Mouse (Mus musculus) spleen, embryonic (tissue): ENCODE measurements around the gene Mgll.

Experiments
- CTCF ChIA-PET: fragments of 350-600 bp; sonication (Branson Sonifier 250); formaldehyde crosslinking; loops from one replicate; lab custom pipeline; 2022; lab: Charles Lee

The Mgll gene

GRCm38 (mm10) chr6:88724313-88725195 lies at the start of gene Mgll:
Mgll (plus strand) TSS chr6:88724412.
- CTCF ChIA-PET = no interaction called here

DNA sequence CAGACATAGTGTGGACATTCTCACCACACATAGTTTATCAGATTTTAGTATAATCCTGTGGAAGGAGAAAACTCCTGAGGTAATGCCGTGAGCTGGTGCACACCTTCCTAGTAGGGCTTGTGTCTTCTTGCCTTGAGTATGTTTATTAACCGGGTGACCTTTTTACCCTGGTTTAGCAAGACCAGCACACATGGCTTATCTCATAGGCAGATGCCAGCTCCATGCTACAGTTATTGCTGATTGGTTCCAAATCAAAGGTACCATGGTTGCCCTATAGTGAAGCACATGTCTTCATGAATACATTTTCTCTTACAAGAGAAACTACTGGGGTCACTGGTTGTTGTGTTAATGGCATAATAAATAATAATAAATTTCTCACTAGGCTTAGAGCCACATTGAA lies 48.4 kb upstream of the Mgll start:
- CTCF ChIA-PET = no interaction called here

DNA sequence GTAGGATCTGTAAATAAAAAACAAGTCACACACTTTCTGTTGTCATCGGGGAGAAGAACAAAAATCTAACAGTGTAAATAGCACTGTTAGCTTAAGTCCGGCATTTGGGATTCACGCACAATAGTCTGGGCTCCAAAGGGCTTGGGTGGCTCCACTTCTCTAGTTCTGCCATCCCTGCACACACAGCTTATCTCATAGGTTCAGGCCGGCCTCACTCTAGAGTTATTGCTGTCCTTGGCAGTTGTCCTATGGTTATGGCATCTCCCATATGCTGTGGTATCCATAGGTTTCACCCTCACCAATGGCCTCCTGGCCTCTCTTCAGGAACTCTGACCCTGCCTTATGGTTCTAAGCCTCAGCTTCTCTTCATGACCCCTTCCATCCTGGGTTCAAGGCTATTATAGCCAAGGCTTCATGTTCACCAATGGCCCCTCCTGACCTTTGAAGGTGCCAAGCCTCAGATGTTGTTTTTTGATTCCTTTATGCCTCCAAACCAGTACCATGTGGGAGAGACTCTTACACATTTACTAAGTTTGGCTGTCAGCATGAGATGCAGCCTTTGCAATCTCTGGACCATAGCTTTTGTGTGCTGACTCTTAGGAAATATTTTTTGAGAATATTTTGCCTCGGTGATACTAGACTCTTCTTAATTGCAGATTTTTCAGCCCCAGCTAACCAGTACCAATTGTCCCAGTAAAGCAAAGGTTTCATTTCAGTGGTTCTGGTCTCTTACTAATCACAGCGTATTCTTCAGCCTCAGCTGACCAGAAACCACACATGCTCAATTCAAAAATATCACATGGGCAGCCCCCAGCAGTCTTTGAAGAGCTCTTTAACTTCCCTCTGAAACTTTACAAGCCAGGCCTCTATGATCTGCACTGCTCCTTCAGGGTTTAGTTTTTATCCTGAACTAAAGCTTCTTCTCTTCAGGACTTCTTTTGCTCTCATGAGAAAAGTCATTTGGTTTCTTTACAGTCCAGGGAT lies 47.2 kb upstream of the Mgll start:
- CTCF ChIA-PET = interaction anchor here (0.7 kb wide), 2 partner anchors 17 to 63 kb away, joined by 3 read pairs; no protein-coding TSS in a partner anchor

GRCm38 (mm10) chr6:88677738-88678137 lies 46.5 kb upstream of the Mgll start:
- CTCF ChIA-PET = interaction anchor here (0.6 to 0.7 kb wide), 3 partner anchors 16 to 63 kb away, joined by 3 read pairs; no protein-coding TSS in a partner anchor

GRCm38 (mm10) chr6:88681026-88681425 lies 43.2 kb upstream of the Mgll start:
- CTCF ChIA-PET = interaction anchor here (0.6 kb wide), 1 partner anchor 550 kb away, joined by 4 read pairs; no protein-coding TSS in a partner anchor

GRCm38 (mm10) chr6:88683380-88684053 lies 40.7 kb upstream of the Mgll start:
- CTCF ChIA-PET = no interaction called here

DNA sequence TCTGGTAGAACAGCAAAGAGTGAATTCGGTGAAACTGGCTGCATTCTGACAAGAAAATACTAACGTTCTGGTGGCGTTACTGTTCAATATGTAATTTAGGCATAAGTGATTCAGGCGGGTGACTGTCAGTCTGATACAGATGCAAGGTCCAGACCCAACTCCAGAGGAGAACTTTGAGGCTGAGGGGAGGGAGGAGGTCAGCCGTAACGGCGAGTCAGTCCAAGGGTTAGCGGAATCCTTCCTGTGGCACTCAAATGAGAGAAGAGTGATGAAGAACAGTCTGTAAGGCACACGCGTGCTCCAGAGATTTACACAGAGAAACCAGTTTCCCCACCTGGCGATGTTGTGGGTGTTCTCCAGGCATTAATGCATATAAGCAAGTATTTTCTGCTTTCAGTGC lies 36.0 kb upstream of the Mgll start:
- CTCF ChIA-PET = no interaction called here

GRCm38 (mm10) chr6:88688712-88689111 lies 35.5 kb upstream of the Mgll start:
- CTCF ChIA-PET = no interaction called here

GRCm38 (mm10) chr6:88690211-88690610 lies 34.0 kb upstream of the Mgll start:
- CTCF ChIA-PET = no interaction called here

DNA sequence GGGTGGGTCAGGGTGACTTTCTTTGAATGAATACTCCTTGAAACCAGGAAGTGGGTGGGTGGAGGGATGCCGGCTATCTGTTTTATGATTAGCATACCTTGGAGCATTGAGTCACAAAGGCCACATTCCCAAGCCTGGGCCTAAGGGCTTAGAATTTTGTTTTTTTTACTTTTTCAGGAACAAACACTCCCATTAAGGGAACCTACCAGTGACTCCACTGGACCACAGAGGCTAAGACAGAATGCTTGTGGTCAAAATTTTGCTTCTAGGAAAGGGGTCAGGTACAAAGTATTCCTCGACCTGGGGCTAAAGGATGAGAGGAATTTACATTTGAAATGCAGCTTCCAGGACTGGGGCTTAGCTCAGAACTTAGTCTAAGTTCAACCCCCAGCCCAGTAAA lies 32.9 kb upstream of the Mgll start:
- CTCF ChIA-PET = no interaction called here

DNA sequence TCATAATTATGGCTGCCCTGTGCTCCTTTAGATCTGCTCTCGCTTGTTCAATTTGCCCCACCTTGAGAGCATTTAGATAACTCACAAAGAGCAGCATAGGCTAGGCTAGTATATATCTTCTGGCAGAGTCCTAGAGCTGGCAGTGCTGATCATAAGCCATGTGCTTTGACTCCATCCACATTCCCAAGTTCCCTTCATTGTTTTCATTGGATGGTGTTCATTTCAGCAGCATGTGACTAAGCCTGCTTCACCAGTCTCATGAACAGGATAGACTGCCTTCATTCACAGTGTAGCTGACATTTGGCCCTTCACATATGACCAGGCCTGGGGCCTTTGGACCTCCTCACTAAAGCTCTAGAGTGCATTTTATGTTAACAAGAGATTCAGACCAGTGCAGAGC lies 21.3 kb upstream of the Mgll start:
- CTCF ChIA-PET = interaction anchor here (0.6 kb wide), 1 partner anchor 85 kb away, joined by 3 read pairs; no protein-coding TSS in a partner anchor

DNA sequence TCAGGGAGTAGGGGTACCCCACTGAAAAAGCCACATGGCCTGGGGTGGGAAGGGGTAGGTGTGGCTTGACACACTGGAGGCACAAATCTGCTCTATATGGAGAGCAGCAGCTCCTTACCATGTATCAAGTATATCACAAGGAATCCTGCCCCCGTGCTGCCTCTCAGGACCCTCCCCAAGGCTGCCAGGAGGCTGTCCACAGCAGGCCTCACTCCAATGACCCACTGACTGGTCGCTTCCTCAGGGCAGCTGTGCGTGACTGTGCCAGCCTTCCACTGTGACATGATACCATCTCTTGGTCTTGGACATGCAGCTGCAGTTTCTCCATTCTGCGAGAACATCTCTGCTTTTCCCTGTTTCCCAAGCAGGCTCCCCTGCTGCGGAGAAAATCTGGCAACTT lies 20.5 kb upstream of the Mgll start:
- CTCF ChIA-PET = no interaction called here

- CTCF ChIA-PET = no interaction called here
Measured at GRCm38 (mm10) chr6:88708401-88709278, 15.6 kb upstream of the Mgll start.

- CTCF ChIA-PET = no interaction called here
Measured at GRCm38 (mm10) chr6:88709279-88709575, 15.0 kb upstream of the Mgll start.

- CTCF ChIA-PET = no interaction called here
Measured at GRCm38 (mm10) chr6:88711313-88711712, 12.9 kb upstream of the Mgll start.

DNA sequence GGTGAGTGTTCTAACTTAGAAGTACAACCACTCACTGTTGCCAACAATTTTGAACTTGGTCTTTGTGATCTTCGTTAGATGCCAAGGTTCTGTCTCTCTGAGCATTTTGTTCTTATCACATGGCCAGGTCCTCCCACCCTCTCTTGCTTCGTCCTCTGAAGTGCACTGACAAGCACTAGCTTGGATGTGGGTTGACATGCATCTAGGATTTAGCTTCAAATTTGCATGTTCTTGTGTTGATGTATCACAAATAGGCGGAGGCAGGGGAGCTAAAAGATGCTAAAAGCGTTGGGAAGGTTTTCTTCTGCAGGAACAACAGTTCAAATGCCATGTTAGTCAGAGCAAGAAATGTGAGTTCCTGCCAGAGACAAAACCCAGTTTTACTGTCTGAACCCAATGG lies 12.1 kb upstream of the Mgll start:
- CTCF ChIA-PET = no interaction called here

GRCm38 (mm10) chr6:88713320-88713719 lies 10.9 kb upstream of the Mgll start:
- CTCF ChIA-PET = no interaction called here

- CTCF ChIA-PET = interaction anchor here (0.5 kb wide), 1 partner anchor 132 kb away, joined by 3 read pairs; no protein-coding TSS in a partner anchor
Measured at GRCm38 (mm10) chr6:88714200-88714674, 10.0 kb upstream of the Mgll start.

GRCm38 (mm10) chr6:88715378-88715781 lies 8.8 kb upstream of the Mgll start:
- CTCF ChIA-PET = no interaction called here

- CTCF ChIA-PET = no interaction called here
Measured at GRCm38 (mm10) chr6:88715966-88716365, 8.2 kb upstream of the Mgll start.
